Mouse (Mus musculus) liver, embryonic 14.5 days (tissue): ENCODE results near the gene Sphk2.
"Not testable (repeated sequence)": the region's sequence is repeated elsewhere in the genome, so short reads cannot be mapped to it uniquely, and the experiment has no call there.

Experiments used
- CTCF ChIP-seq: IDR thresholded peaks from 2 replicates; pipeline ENCODE4 v1.5.1; 2016; ENCODE audit warnings: antibody characterized with exemption, low read depth, control low read depth
- EP300 ChIP-seq: IDR thresholded peaks from 2 replicates; pipeline ENCODE4 v1.6.1; 2016; ENCODE audit warnings: antibody characterized with exemption, low read depth

DNA sequence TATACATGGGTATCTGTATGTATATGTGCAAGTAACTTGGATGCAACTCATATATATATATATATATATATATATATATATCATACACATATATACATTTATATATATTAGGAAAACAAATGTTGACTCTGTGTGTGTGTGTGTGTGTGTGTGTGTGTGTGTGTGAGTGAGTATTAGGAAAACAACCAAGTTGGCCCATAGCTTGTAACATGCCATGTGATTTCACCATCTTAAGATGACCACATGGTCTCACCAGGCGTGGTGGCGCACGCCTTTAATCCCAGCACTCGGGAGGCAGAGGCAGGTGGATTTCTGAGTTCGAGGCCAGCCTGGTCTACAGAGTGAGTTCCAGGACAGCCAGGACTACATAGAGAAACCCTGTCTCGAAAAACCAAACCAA is 56.1 kb downstream of the Sphk2 start:
- not testable (repeated sequence) for TF ChIP-seq CTCF, EP300
